Mouse (Mus musculus) liver (tissue): ENCODE measurements around the gene Tsg101.
"Not testable (repeated sequence)": the region's sequence is repeated elsewhere in the genome, so short reads cannot be mapped to it uniquely, and the experiment has no call there.

Experiments
- DNase-seq: peaks from one replicate; pipeline ENCODE4 v3.0.0-alpha.2; 2020; ENCODE audit warnings: mixed read lengths

Tsg101 gene

DNA sequence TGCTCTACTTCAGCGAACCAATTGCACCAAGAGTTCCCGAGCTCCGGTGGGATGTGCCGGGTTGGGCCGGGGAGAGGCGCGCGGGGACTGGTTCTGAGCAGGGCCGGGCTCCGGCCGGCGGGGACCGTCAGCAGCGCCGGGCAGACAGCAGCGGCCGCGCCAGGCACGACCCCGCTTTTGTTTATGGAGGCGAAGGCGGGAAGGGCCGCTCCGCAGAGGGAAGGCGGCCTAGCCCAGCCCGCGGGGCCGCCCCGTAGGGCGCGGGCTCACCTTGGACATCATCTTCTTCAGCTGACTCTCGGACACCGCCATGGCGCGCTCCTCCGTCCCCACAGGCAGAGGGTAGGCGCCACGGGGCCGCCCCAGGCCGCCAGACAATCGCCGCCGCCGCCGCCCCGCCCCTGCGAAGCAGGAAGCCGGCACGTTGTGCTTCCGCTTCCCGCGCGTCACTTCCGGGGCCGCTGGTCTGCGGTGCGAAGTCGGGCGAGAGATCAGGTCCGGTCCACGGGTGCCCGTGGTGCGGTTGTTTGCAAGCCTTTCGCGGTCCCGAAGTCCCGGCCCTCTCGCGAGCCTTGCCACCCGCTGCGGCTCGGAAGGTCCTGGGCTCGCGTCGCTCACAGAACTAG is at the start of gene Tsg101:
TSS of gene Tsg101 (minus strand) at position 419 of the 626 bp plus-strand sequence.
- peak; percentile 92 for DNase-seq

DNA sequence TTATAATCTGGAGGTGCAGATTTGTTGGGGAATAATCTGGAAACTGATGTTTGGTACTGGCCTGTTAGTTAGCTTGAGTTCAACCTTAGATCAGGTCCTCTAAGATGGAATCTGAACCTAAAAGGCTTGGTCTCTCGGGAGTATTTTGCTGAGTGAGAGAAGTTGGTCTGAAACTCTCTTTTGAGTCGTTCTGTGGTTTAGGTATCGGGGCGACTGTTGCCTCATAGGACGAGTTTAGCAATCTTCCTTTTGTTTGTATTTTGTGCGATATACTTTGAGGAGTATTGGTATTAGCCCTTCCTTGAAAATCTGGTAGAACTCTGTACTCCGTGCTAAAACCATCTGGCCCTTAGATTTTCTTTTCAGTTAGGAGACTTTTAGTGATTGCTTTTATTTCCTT is 44.3 kb upstream of the Tsg101 start:
- no peak for DNase-seq

DNA sequence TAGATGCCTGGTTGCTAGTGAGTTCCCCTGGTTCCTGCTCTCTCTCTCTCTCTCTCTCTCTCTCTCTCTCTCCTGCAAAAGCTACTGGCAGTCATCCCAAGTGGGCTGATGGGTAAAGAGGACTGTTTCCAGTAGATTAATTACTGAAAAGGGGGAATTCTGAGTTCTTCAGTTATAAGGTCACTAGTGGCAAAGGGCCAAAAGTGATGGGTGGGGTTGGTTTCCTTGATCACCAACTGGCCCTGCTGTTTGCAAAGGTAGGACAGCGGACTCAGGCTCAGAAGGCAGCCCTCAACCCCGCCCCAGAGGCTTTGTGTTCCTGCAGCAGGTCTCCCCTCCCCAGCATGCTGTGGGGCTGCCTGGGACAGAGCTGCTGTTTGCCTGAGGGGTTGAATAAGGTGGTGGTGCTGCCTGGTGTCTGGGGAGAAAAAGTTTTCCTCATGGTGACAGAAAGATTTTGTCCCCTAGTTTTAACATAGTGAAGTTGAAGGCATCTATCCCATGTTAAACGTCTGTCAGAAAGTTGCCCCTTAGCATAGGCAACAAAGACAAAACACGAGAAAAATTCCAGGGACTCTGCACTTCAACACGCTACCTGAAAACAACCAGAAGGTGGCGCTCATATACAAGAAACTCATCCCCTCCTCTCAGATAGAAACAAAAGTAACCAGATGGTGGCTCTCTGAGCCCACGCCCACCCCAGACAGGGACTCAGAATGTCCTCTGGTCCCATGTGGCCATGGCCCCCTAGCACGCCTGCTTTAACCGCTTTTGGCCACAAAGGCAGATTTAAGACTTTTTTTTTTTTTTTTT is 43.2 kb upstream of the Tsg101 start:
- peak; percentile 71 for DNase-seq

- DNase-seq: no peak
These were observed 42.4 kb upstream of the Tsg101 start for GRCm38 (mm10) chr7:46962132-46962531.

- DNase-seq: no peak
These were observed 41.2 kb upstream of the Tsg101 start for GRCm38 (mm10) chr7:46960991-46961390.

DNA sequence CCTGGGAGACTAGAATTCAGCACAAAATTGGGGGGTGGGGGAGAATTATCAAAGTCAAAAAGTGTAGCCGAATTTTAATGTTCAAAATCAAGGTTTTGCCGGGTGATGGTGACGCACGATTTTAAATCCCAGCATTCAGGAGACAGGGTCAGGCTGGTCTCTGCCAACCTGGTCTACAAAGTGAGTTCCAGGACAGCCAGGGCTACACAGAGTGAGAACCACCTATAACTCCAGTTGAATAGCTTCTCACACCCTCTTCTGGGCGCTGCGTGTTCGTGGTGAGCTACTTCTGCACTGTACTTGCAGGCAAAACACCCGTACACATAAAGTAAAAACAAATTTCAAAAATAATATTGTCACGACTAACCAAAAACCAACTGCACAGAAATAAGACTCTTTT is 39.1 kb upstream of the Tsg101 start:
- DNase-seq: no peak

DNA sequence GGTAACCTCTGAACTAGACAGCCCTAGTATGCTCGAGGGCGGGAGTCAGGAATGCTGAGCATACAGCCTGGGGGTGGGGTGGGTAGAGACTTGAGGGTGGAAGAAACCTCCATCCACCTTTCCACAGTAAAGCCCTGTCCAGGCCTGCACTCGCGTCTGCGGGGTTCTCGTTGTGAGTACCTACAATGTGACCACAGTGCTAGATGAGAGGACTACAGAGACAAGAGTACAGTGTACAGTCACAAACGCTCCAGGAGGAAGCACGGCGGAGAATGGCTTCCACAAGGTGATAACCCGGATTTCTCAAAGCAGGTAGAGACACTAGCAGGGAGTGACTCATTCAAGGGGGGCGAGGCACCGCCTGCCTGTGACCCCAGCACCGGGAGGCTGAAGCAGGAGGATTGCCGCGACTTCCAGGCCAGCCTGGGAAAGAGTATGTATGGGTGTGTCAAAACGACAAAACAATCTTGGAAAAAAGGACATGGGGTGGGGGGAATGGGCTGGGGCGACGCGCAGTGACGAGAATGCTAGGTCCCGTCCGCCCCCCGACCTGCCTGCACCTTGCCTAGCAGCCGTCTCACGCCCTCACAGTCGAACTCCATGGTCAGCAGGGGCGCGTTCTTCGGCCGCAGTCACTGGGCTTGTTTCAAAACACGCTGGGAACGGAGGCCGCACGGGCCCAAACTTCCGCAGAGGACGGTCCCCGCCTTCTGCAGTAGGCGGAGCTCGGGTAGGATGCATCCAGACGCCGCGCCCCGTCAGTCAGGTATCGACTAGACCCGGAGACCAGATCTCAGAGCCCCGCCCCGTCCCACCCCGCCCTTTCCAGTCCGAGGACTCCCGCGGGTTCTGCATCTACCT is 38.3 kb upstream of the Tsg101 start, which contains the start of gene Uevld:
TSS of gene Uevld (minus strand) at position 697 of the 861 bp plus-strand sequence.
- DNase-seq: peak; percentile 98

GRCm38 (mm10) chr7:46935847-46936246 is 16.1 kb upstream of the Tsg101 start:
- DNase-seq: peak; percentile 30

GRCm38 (mm10) chr7:46934788-46935187 is 15.0 kb upstream of the Tsg101 start:
- DNase-seq: no peak

- no peak for DNase-seq
These were observed 11.6 kb upstream of the Tsg101 start for GRCm38 (mm10) chr7:46931370-46931769.

DNA sequence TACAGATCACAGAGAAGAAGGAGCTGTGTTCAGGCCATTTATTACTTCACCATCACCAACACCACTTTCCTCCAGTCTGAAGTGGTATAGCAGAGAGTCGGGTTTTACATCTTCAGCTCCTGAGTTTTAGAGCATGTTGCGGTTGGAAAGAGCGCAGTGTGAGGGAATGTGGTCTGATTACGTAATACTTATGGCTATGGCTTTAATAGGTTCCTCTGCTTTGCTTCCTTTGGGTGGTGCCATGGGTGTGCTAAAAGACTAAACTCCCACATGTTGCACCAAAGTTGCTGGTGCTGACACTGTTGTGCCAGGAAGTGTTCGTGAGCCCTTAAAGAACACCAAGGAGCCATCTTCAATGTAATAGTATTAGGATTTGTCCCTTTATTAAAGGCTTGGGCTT is 8.5 kb upstream of the Tsg101 start:
- no peak for DNase-seq

DNA sequence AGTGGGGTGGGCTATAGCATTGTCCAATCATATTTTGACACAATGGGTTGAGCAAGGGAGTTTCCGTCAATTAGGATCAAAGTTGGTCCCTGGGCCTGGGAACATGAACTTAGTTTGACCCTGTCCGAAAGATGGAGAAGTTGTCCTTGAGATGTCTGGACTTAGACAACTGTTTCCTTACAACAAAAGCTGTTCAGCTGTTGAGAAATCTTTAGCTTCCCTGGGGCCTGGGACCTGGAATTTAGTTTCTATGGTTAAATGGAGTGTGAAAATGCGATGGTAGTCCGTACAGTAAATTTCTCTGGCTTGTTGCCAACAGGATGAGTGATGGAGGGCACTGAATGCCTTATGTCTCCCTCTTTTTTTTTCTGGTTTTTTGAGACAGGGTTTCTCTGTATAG is 2.3 kb upstream of the Tsg101 start:
- DNase-seq: no peak

GRCm38 (mm10) chr7:46918678-46919371 is 944 bp downstream of the Tsg101 start:
- DNase-seq: peak; percentile 56

- no peak for DNase-seq
These were observed 3.4 kb downstream of the Tsg101 start for GRCm38 (mm10) chr7:46916376-46916775.

- DNase-seq: no peak
These were observed 8.5 kb downstream of the Tsg101 start for GRCm38 (mm10) chr7:46911250-46911649.

GRCm38 (mm10) chr7:46899343-46899742 is 20.4 kb downstream of the Tsg101 start:
- DNase-seq: no peak

DNA sequence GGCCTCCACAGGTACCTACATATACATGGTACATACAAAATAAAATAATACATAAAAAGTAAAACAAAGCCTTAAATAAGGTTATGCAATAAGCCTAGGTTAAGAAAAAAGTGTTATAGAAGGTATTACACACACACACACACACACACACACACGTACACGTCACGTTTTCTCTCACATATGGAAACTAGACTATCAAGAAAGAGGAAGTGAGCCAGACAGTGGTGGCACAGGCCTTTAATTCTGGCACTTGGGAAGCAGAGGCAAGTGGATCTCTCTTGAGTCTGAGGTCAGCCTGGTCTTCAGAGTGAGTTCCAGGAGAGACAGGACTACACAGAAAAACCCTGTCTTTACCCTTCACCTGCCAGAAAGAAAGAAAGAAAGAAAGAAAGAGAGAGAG is 24.3 kb downstream of the Tsg101 start:
- DNase-seq: no peak

GRCm38 (mm10) chr7:46883304-46883703 is 36.5 kb downstream of the Tsg101 start:
- peak; percentile 10 for DNase-seq

DNA sequence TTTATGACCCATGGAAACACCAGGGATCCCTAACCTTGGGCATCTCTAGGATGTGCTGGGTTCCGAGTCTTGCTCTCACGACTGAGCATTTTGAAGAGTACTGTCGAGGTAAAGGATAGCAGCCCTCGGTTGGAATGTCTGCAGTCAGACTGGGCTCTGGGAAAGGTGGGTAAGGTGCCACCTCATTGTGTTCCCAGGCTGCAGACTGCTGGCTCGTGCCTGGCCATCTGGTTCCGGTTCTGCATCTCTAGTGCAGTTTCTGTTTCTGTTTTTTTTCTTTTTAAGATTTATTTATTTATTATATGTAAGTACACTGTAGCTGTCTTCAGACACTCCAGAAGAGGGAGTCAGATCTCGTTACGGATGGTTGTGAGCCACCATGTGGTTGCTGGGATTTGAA is 37.8 kb downstream of the Tsg101 start:
- not testable (repeated sequence) for DNase-seq

DNA sequence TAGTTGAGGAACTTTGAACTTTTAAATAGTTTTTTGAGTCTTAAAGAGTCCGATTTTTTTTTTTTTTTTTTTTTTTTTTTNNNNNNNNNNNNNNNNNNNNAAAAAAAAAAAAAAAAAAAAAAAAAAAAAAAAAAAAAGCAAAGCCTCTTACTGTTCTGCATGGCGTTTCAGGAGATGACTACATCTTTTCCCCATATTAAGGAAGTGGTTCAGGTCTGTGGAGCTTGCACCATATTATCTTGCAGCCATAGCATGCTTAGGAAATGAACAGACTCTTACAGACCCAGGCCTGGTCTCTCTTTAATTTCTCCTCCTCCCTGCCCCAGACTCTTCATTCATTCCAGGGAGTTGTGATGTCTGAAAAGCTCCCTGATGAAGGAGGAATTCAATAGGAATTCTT is 38.8 kb downstream of the Tsg101 start:
- DNase-seq: no peak

DNA sequence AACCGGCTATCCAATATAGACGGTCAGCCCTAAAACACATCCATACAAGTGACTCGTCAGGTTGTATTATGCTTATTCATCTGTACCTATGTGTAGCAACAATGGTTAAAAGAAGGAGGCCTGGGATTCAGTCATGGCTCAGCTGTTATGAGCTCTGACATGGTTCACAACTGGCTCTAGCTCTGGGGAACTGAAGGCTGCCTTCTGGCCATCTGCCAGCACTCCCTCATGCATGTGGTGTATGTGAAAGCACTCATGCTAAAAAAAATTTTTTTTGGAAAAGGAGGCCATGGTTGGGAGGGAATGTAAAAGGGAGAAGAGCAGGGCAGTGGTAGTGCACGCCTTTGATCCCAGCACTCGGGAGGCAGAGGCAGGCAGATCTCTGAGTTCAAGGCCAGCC is 39.9 kb downstream of the Tsg101 start:
- no peak for DNase-seq

DNA sequence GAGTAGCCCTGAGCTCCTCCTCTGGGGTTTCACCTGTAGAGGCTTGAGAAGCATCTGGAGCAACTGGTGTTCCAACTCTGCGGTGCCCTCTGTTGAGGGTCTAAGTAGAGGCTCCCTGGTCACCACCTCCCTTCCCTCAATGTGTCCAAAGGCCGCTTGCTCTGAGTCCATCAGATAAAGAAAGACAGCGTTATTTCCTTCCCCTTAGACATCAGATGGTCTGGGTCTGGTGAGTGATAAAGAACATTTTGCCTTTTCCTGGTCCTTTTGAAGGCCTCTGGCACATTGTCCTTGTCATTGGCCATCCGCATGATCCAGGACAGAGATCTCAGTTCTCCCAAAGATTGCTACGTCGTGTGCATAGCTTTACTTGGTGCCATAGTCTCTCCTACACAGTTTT is 42.5 kb downstream of the Tsg101 start:
- DNase-seq: no peak

- DNase-seq: no peak
These were observed 42.9 kb downstream of the Tsg101 start for GRCm38 (mm10) chr7:46876841-46877240.
